Comparison of ENCODE assay signal across 23 mouse cellular contexts in the genomic region with DNA sequence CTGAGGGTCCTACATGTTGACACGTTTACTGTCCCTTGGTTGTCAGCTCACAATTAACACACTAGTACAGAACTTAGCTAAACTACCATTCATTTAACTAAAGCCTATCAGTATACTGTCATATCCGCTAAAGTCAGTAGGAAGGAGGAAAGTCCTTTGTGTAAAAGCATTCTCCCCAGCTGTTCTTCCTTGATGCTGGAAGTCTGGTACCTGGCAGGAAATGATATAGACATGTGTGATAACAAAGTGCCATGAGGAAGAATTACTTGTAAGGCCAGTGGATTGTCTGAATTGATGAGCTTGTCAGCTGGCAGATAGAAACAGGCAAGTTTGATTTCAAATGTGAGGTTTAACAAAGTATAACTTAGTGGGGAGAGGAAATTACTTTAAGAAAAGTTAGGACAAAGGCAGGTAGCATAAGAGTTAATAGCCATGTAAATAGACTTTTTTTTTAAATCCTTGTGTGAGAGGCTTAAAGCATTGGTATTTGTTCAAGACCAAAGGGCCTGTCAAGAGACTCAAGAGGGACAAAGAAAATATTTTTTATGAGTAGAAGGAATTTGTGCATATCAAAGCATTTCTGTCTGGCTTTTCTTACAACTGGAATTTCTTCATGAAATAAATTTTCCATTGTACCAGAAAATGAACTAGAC.
DNase-seq lines count a peak whose midpoint lies in the region; TF ChIP-seq lines count a peak whose summit lies in the region.
"Had no signal": no experiment of that assay in that cellular context is flagged by ENCODE, and none has a peak within 500 bp of the region (broad histone marks: within the 10 kb centered on the region; RNA-seq: fewer than 3 reads in every experiment).

No protein-coding gene starts in this region.

- H3K9me3 ChIP-seq in hindbrain, embryonic 10.5 days: no peaks in the 10 kb centered on the region
- H3K9me3 ChIP-seq: embryonic facial prominence, embryonic 12.5 days; forebrain, embryonic 12.5 days; kidney, embryonic 15.5 days; limb, embryonic 13.5 days; liver, embryonic 12.5 days; neural tube, embryonic 12.5 days had no signal

- TF ChIP-seq POLR2A in heart, adult 2 months (IDR thresholded peaks at IDR 0.05; ENCODE audit: insufficient read depth, low read depth, low read length): no peak
- no peak for TF ChIP-seq POLR2A in lung, adult 2 months (IDR thresholded peaks at IDR 0.05; ENCODE audit: borderline replicate concordance, extremely low read depth, low read depth, low read length)

- no peaks in the 10 kb centered on the region for H3K27me3 ChIP-seq in heart, adult 2 months (ENCODE audit: control insufficient read depth, insufficient read depth, low read length)
- no peaks in the 10 kb centered on the region for H3K27me3 ChIP-seq in hindbrain, embryonic 10.5 days (ENCODE audit: insufficient read depth, poor library complexity, severe bottlenecking)
- H3K27me3 ChIP-seq: embryonic facial prominence, embryonic 12.5 days; forebrain, embryonic 12.5 days; kidney, embryonic 15.5 days; limb, embryonic 13.5 days; liver, embryonic 12.5 days; neural tube, embryonic 12.5 days had no signal

- intact Hi-C loops in heart, adult 2 months (cut with DNase I): loop anchor here (5.0 kb wide), 1 partner anchor 73 kb away; no protein-coding TSS in a partner anchor
- intact Hi-C loops in heart, postnatal 10 days (cut with DNase I): loop anchor here (2.0 to 5.0 kb wide), 3 partner anchors 21 to 73 kb away; no protein-coding TSS in a partner anchor

- H3K4me1 ChIP-seq in heart, adult 2 months (ENCODE audit: control insufficient read depth, insufficient read depth, low read length): peaks cover 39% of the 10 kb centered on the region
- peaks cover 36% of the 10 kb centered on the region for H3K4me1 ChIP-seq in lung, adult 2 months (ENCODE audit: control insufficient read depth, insufficient read depth, low read length)
- H3K4me1 ChIP-seq in hindbrain, embryonic 10.5 days (replicated peaks): no peaks in the 10 kb centered on the region
- H3K4me1 ChIP-seq: forebrain, embryonic 12.5 days; neural tube, embryonic 12.5 days had no signal

- TF ChIP-seq EP300 in heart, adult 2 months (IDR thresholded peaks at IDR 0.05; ENCODE audit: insufficient read depth, low read depth, low read length): no peak

- H3K79me2 ChIP-seq in heart, adult 2 months (replicated peaks; ENCODE audit: control insufficient read depth, insufficient read depth, low read length): peaks cover 4% of the 10 kb centered on the region

- H3K36me3 ChIP-seq in heart, adult 2 months (ENCODE audit: control insufficient read depth, insufficient read depth, low read length): peaks cover 68% of the 10 kb centered on the region
- no peaks in the 10 kb centered on the region for H3K36me3 ChIP-seq in hindbrain, embryonic 10.5 days
- H3K36me3 ChIP-seq: embryonic facial prominence, embryonic 12.5 days; forebrain, embryonic 12.5 days; kidney, embryonic 15.5 days; limb, embryonic 13.5 days; liver, embryonic 12.5 days; neural tube, embryonic 12.5 days had no signal

- 31% methylated on average over 2 of the region's 2 CpGs for WGBS in heart, adult 2 months
- WGBS in lung, adult 2 months: 34% methylated on average over 2 of the region's 2 CpGs
- WGBS in hindbrain, embryonic 10.5 days: 88% methylated on average over 2 of the region's 2 CpGs

- no peak for DNase-seq in heart, adult 2 months
- DNase-seq in heart, postnatal 10 days: no peak
- DNase-seq in lung, adult 2 months: no peak
- DNase-seq in lung, postnatal 4 days: no peak
- peak; percentile 66 for DNase-seq in Muller cell, postnatal 12 days (ENCODE audit: inconsistent ontology term)
- DNase-seq in lung, postnatal 25 days (ENCODE audit: low spot score): peak; percentile 60
- no peak for DNase-seq in hindbrain, embryonic 10.5 days (ENCODE audit: low spot score)
- DNase-seq in spleen, adult 18-20 months: no peak
- DNase-seq: adrenal gland, adult 2 months; cerebellum, adult 11-12 months; cerebellum, postnatal 25 days; kidney, adult 11 months; kidney, postnatal 36 days; layer of hippocampus, adult 9-11 months; midbrain, embryonic 14.5 days; right cerebral cortex, postnatal 14 days; thymus, postnatal 36 days had no signal

- no peak overlapping the region for H3K9ac ChIP-seq in heart, adult 2 months (ENCODE audit: low read depth, low read length)
- H3K9ac ChIP-seq: embryonic facial prominence, embryonic 12.5 days; forebrain, embryonic 12.5 days; kidney, embryonic 15.5 days; limb, embryonic 13.5 days; liver, embryonic 12.5 days; neural tube, embryonic 12.5 days had no signal

- H3K27ac ChIP-seq in heart, adult 2 months: peak overlapping the region; percentile 58
- H3K27ac ChIP-seq in hindbrain, embryonic 10.5 days: no peak overlapping the region
- H3K27ac ChIP-seq: embryonic facial prominence, embryonic 12.5 days; forebrain, embryonic 12.5 days; kidney, embryonic 15.5 days; limb, embryonic 13.5 days; neural tube, embryonic 12.5 days had no signal

- H3K4me3 ChIP-seq in heart, adult 2 months: no peak overlapping the region
- peak overlapping the region; percentile 29 for H3K4me3 ChIP-seq in lung, adult 2 months (replicated peaks; ENCODE audit: extremely low read depth, low read depth, low read length)
- H3K4me3 ChIP-seq in hindbrain, embryonic 10.5 days: no peak overlapping the region
- H3K4me3 ChIP-seq: embryonic facial prominence, embryonic 12.5 days; forebrain, embryonic 12.5 days; kidney, embryonic 15.5 days; limb, embryonic 13.5 days; liver, embryonic 12.5 days; neural tube, embryonic 12.5 days had no signal

- TF ChIP-seq CTCF in heart, adult 2 months (IDR thresholded peaks at IDR 0.05): no peak
- TF ChIP-seq CTCF in lung, adult 2 months (IDR thresholded peaks at IDR 0.05; ENCODE audit: insufficient read depth, low read length): no peak

Comparison
In these comparisons a context has a peak if more than half of its experiments do, and no peak if none do; other contexts are left out.
1. DNase-seq: peak in Muller cell, postnatal 12 days (single experiment) and lung, postnatal 25 days (single experiment); none in heart, adult 2 months (0 of 2), heart, postnatal 10 days (0 of 2), lung, adult 2 months (single experiment), lung, postnatal 4 days (0 of 2), hindbrain, embryonic 10.5 days (single experiment) and spleen, adult 18-20 months (0 of 2).